Mouse (Mus musculus) heart, embryonic 10.5 days (tissue): ENCODE data around the gene Fam129c. TPM values are rescaled to one million over a fixed set of nuclear protein-coding genes. Genes with fewer than 3 reads are reported as not detected.

Experiments used
- microRNA-seq: library from miRNA; unstranded; fragments of <30 nt; microRNA quantifications from one replicate; pipeline ENCODE4, GENCODE M21; 2017
- polyA plus RNA-seq: library from polyadenylated mRNA; unstranded; fragments of >200 nt; fragmentation: Nextera tagmentation; extraction: Ambion mirVana; gene quantifications from 2 replicates; pipeline ENCODE4 v1.2.1, GENCODE M21; 2016

The Fam129c gene
- polyA plus RNA-seq, 1 experiment from 2014 or later: 3.6 TPM

Small RNA genes lying within 50 kb of the gene (microRNA-seq; reads per million reads assigned to microRNA genes)
- gene Mir6769b: not detected

Other genes starting within 250 kb of the Fam129c start
- gene Use1, start 230.8 kb upstream of the Fam129c start, polyA plus RNA-seq: 68.7 and 79.5 TPM in 2 replicates
- 3.9 and 4.2 TPM in 2 replicates for gene Ocel1, start 226.3 kb upstream of the Fam129c start, polyA plus RNA-seq
- gene Nr2f6, start 215.7 kb upstream of the Fam129c start, polyA plus RNA-seq: 48.4 and 79.0 TPM in 2 replicates
- gene Ushbp1, start 201.8 kb upstream of the Fam129c start, polyA plus RNA-seq: 6.1 and 7.9 TPM in 2 replicates
- 101 and 111 TPM in 2 replicates for gene Babam1, start 200.8 kb upstream of the Fam129c start, polyA plus RNA-seq
- gene Ankle1, start 191.6 kb upstream of the Fam129c start, polyA plus RNA-seq: 33.8 and 35.9 TPM in 2 replicates
- gene Abhd8, start 134.0 kb upstream of the Fam129c start, polyA plus RNA-seq: 34.5 and 41.5 TPM in 2 replicates
- 172 and 181 TPM in 2 replicates for gene Mrpl34, start 132.7 kb upstream of the Fam129c start, polyA plus RNA-seq
- gene Dda1, start 128.4 kb upstream of the Fam129c start, polyA plus RNA-seq: 107 and 128 TPM in 2 replicates
- gene Ano8, start 111.7 kb upstream of the Fam129c start, polyA plus RNA-seq: 0.73 and 2.7 TPM in 2 replicates
- gene Gtpbp3, start 109.5 kb upstream of the Fam129c start, polyA plus RNA-seq: 13.2 and 14.7 TPM in 2 replicates
- gene Plvap, start 85.9 kb upstream of the Fam129c start, polyA plus RNA-seq: 174 and 198 TPM in 2 replicates
- 0.99 and 1.3 TPM in 2 replicates for gene Ccdc194, start 71.9 kb upstream of the Fam129c start, polyA plus RNA-seq
- gene Bst2, start 60.2 kb upstream of the Fam129c start, polyA plus RNA-seq: 16.8 and 20.7 TPM in 2 replicates
- 71.9 and 75.6 TPM in 2 replicates for gene Mvb12a, start 54.7 kb upstream of the Fam129c start, polyA plus RNA-seq
- 0.37 and 0.97 TPM in 2 replicates for gene Tmem221, start 38.8 kb upstream of the Fam129c start, polyA plus RNA-seq
- gene Nxnl1, start 31.0 kb upstream of the Fam129c start, polyA plus RNA-seq: not detected in 2 replicates
- 19.0 and 19.4 TPM in 2 replicates for gene Slc27a1, start 28.8 kb upstream of the Fam129c start, polyA plus RNA-seq
- gene Pgls, start 5.5 kb upstream of the Fam129c start, polyA plus RNA-seq: 195 and 228 TPM in 2 replicates
- gene Colgalt1, start 13.3 kb downstream of the Fam129c start, polyA plus RNA-seq: 54.4 and 60.5 TPM in 2 replicates
- 0.31 and 0.48 TPM in 2 replicates for gene Unc13a, start 74.1 kb downstream of the Fam129c start, polyA plus RNA-seq
- gene Jak3, start 78.6 kb downstream of the Fam129c start, polyA plus RNA-seq: 6.7 and 9.7 TPM in 2 replicates
- 0.99 and 1.5 TPM in 2 replicates for gene Insl3, start 91.6 kb downstream of the Fam129c start, polyA plus RNA-seq
- gene B3gnt3, start 104.1 kb downstream of the Fam129c start, polyA plus RNA-seq: 1.6 and 2.9 TPM in 2 replicates
- 2.0 and 3.1 TPM in 2 replicates for gene Fcho1, start 128.1 kb downstream of the Fam129c start, polyA plus RNA-seq